Mouse (Mus musculus) limb, embryonic 13.5 days (tissue): ENCODE measurements around the gene R3hcc1l. TPM values are rescaled to one million over a fixed set of nuclear protein-coding genes. Genes with fewer than 3 reads are reported as not detected.

Experiments
- ATAC-seq: fragments of 200-750 bp; cut with Nextera tagmentation; 2 replicates; pipeline ENCODE4 v1.8.0; 2017; ENCODE audit warnings: low read depth, moderate number of reproducible peaks, moderate TSS enrichment; ENCODE audit not compliant: low FRiP score
- H3K27ac ChIP-seq: fragments of 300-500 bp; sonication (generic); 2 replicates; pipeline ENCODE4 v1.5.1; 2015; ENCODE audit warnings: inconsistent platforms, mild to moderate bottlenecking, moderate library complexity
- H3K27me3 ChIP-seq: fragments of 300-500 bp; sonication (generic); 2 replicates; pipeline ENCODE4 v1.6.1; 2015; ENCODE audit warnings: mild to moderate bottlenecking, inconsistent platforms
- H3K36me3 ChIP-seq: fragments of 300-500 bp; sonication (generic); 2 replicates; pipeline ENCODE4 v1.6.1; 2015; ENCODE audit warnings: inconsistent platforms, mild to moderate bottlenecking, moderate library complexity
- H3K4me1 ChIP-seq: fragments of 300-500 bp; sonication (generic); 2 replicates; pipeline ENCODE4 v1.6.1; 2015; ENCODE audit warnings: inconsistent platforms
- H3K4me2 ChIP-seq: fragments of 300-500 bp; sonication (generic); replicated peaks from 2 replicates; pipeline ENCODE4 v1.6.1; 2015; ENCODE audit warnings: inconsistent platforms, mild to moderate bottlenecking, moderate library complexity
- H3K4me3 ChIP-seq: fragments of 300-500 bp; sonication (generic); 2 replicates; pipeline ENCODE4 v1.5.1; 2015; ENCODE audit warnings: moderate library complexity, mild to moderate bottlenecking, inconsistent platforms
- H3K9ac ChIP-seq: fragments of 300-500 bp; sonication (generic); 2 replicates; pipeline ENCODE4 v1.6.1; 2015; ENCODE audit warnings: mild to moderate bottlenecking, inconsistent platforms
- H3K9me3 ChIP-seq: fragments of 300-500 bp; sonication (generic); 2 replicates; pipeline ENCODE4 v1.6.1; 2016; ENCODE audit warnings: inconsistent platforms
- WGBS: fragments of 180-500 bp; shearing (Covaris S2); methylation state at CpG from one replicate; pipeline ENCODE4 v1.1.7; 2015; 5-methylcytosine and 5-hydroxymethylcytosine counted together
- polyA plus RNA-seq: library from polyadenylated mRNA; unstranded; fragments of >200 nt; fragmentation: Nextera tagmentation; extraction: Ambion mirVana; gene quantifications from 2 replicates; pipeline ENCODE4 v1.2.1, GENCODE M21; 2015

The R3hcc1l gene
- polyA plus RNA-seq, 1 experiment from 2014 or later = 25.6 TPM

GRCm38 (mm10) chr19:42562981-42563380, 44.4 kb downstream of the R3hcc1l start:
- Histone ChIP-seq H3K4me1 (no peaks in the 10 kb centered on the region), H3K27me3 (no peaks in the 10 kb centered on the region), H3K4me3 (no peak overlapping the region), H3K36me3 (peaks cover 20% of the 10 kb centered on the region), H3K9me3 (no peaks in the 10 kb centered on the region), H3K9ac (no peak overlapping the region), H3K4me2 (no peak overlapping the region), H3K27ac (no peak overlapping the region)
- WGBS = 98% methylated on average over 3 of the region's 3 CpGs
- no peak for ATAC-seq

DNA sequence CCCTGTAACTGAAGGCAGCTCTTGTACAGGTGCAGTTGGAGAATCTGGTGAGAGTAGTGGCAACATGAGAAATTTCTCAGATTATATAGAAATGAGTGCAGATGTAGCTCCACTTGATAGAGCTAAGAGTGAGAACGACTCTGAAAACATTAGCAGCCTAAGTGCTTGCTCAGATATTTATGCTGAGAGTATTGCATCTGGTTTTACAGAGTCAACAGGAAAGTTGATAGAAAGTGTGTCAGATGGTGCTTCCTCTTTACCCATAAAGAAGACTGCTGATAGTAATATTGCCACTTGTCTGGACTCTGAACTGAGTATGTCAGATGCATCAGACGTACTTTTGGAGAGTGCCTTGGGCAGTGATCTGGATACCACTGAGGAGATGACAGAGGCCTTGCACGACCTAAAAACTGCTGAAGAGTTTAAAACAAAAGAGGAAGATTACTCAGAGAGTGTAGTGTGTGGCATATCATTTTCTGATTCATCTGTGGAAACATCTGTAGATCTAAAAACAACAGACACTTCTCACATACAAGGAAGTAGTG, 45.2 kb downstream of the R3hcc1l start:
- Histone ChIP-seq H3K9ac (no peak overlapping the region), H3K27ac (no peak overlapping the region), H3K9me3 (no peaks in the 10 kb centered on the region), H3K27me3 (no peaks in the 10 kb centered on the region), H3K4me1 (no peaks in the 10 kb centered on the region), H3K36me3 (peaks cover 20% of the 10 kb centered on the region), H3K4me3 (no peak overlapping the region), H3K4me2 (no peak overlapping the region)
- no peak for ATAC-seq
- 86% methylated on average over 3 of the region's 3 CpGs for WGBS

DNA sequence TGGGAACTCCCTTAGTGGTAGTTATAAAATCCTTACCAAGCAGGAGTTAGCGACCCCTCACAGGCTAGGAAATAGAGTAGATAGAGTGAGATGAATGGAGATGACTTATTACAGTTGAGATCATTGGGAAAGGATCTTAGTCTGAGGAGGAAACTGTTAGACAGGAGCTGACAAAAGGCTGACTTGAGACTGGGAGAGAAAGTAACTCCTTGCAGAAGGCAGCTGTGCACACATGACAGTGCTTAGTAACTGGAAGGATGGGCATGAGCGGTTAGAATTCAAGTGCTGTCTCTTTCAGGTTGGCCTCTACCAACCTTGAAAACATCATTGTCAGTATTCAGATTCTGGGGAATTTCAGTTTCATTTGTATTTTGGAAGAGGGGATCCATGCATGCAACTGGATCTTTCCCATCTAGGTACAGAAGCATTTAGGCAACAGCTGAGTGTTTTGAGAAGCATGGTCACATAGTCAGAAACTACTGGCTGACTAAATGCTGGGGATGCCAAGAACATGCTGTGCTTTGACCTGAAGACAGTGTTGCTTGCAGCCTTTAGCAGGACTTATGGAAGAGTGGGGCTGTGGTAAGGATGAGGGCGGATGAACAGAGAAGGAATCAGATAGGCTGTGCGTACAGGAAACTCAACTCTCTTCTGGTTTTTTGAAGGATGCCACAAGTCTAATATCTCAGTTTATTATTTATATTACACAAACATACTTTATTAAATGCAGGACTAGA, 47.9 kb downstream of the R3hcc1l start:
- no peaks in the 10 kb centered on the region for H3K4me1 ChIP-seq
- no peak overlapping the region for H3K9ac ChIP-seq
- peaks cover 20% of the 10 kb centered on the region for H3K36me3 ChIP-seq
- no peak for ATAC-seq
- no peak overlapping the region for H3K4me3 ChIP-seq
- no peak overlapping the region for H3K4me2 ChIP-seq
- H3K27ac ChIP-seq = no peak overlapping the region
- no peaks in the 10 kb centered on the region for H3K27me3 ChIP-seq
- WGBS = 96% methylated on average over 4 of the region's 4 CpGs
- no peaks in the 10 kb centered on the region for H3K9me3 ChIP-seq

- H3K4me3 ChIP-seq = no peak overlapping the region
- no peak for ATAC-seq
- no peak overlapping the region for H3K9ac ChIP-seq
- H3K27ac ChIP-seq = no peak overlapping the region
- no peaks in the 10 kb centered on the region for H3K27me3 ChIP-seq
- no peaks in the 10 kb centered on the region for H3K4me1 ChIP-seq
- H3K4me2 ChIP-seq = no peak overlapping the region
- H3K9me3 ChIP-seq = no peaks in the 10 kb centered on the region
- H3K36me3 ChIP-seq = peaks cover 20% of the 10 kb centered on the region
Observed at GRCm38 (mm10) chr19:42567020-42567419, 48.5 kb downstream of the R3hcc1l start.

DNA sequence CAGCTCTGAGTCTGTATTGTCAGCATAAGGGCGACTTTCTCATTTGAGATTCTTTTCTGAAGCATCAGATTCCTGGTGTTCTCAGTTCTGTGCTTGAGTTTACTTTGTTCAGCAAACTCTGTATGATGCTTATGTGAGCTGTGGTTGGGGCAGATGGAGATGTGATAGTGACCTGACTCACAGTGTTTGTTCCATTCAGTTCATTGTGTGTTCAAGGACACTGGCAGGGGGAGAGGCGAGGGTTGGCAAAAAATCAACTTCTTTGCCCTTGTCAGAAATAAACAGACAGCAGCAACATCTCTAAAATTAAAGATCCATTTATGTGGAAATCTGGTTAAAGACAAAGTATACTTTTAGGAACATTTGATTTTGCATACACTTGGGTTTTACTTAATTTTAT, 50.5 kb downstream of the R3hcc1l start:
- WGBS = 85% methylated on average over 2 of the region's 2 CpGs
- Histone ChIP-seq H3K9me3 (no peaks in the 10 kb centered on the region), H3K4me1 (no peaks in the 10 kb centered on the region), H3K36me3 (peaks cover 6% of the 10 kb centered on the region; the same call in 1 of the 2 replicates), H3K4me2 (no peak overlapping the region), H3K4me3 (no peak overlapping the region), H3K9ac (no peak overlapping the region), H3K27me3 (no peaks in the 10 kb centered on the region), H3K27ac (no peak overlapping the region)
- ATAC-seq = no peak

DNA sequence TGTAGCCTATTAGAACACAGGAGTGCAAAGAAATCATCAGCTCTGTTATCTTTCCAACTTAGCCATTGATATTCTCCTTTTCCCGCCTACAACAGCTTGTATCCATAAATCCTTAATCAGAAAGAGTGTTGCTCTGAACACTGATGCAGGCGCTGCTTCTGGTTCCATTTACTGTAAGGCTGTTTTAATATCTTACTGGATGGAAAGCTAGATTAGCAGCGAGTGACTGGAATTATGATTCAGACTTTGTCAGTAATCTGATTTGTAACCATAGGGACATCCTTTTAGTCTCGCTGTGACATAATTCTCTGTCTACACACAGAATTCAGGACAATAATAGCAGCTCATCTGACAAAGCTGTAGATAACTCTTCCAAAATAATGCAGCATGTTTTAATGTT, 52.7 kb downstream of the R3hcc1l start:
- Histone ChIP-seq H3K4me1 (no peaks in the 10 kb centered on the region; the same call in 1 of the 2 replicates), H3K36me3 (0 out of 2 replicates have a peak, but pooled peaks cover 4% of the 10 kb centered on the region), H3K27me3 (no peaks in the 10 kb centered on the region), H3K9me3 (no peaks in the 10 kb centered on the region), H3K27ac (no peak overlapping the region), H3K4me3 (no peak overlapping the region), H3K4me2 (no peak overlapping the region), H3K9ac (no peak overlapping the region)
- no peak for ATAC-seq
- 75% methylated on average over 4 of the region's 4 CpGs for WGBS

DNA sequence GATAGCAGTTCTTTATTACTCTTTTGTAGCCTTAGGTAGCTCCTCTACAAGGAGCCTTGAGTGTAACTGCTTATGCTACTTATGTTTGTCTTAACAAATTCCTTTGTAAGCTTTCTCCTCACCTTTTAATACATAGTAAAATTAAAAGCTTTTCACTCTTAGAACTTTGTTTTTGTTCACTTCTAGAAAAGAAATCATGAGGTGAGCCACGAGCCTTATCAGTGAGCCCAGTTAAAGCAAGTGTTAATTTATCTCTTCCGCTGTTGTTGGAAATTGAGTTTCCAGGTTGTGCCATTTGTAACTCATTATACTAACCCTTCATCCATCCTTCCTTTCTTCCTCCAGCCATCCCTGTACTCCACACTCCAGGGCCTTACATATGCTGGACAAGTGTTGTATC, 56.8 kb downstream of the R3hcc1l start:
- ATAC-seq = no peak
- no peak overlapping the region for H3K9ac ChIP-seq
- WGBS = 61% methylated on average over 2 of the region's 2 CpGs
- no peak overlapping the region for H3K4me2 ChIP-seq
- no peaks in the 10 kb centered on the region for H3K27me3 ChIP-seq
- H3K27ac ChIP-seq = no peak overlapping the region
- H3K36me3 ChIP-seq = 0 out of 2 replicates have a peak, but pooled peaks cover 4% of the 10 kb centered on the region
- H3K4me1 ChIP-seq = no peaks in the 10 kb centered on the region; the same call in 1 of the 2 replicates
- H3K9me3 ChIP-seq = no peaks in the 10 kb centered on the region
- H3K4me3 ChIP-seq = no peak overlapping the region

- whole genome bisulfite sequencing = 80% methylated on average over 1 of the region's 1 CpGs
- ATAC-seq = no peak
Observed at GRCm38 (mm10) chr19:42576856-42577255, 58.3 kb downstream of the R3hcc1l start.

DNA sequence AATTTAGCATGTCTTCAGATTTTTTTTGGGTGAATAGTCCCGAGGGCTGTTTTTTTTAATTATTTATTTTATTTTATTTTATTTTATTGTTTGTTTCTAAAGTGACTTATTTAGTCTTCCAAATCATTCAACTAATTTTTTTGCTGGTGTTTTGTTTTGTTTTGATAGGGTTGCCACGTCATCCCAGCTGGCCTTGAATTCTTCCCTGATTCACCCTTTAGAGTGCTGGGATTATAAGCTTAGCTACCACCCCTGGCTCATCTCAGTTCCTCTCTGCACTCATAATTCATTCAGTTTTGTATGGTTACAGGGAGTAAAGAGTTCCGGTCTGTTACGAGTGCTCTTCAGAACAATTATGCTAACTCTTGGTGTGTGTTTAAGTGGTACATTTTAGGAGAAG, 60.1 kb downstream of the R3hcc1l start:
- no peak for ATAC-seq
- H3K9ac ChIP-seq = no peak overlapping the region
- no peak overlapping the region for H3K27ac ChIP-seq
- H3K27me3 ChIP-seq = no peaks in the 10 kb centered on the region
- H3K4me2 ChIP-seq = no peak overlapping the region
- no peaks in the 10 kb centered on the region; the same call in 1 of the 2 replicates for H3K4me1 ChIP-seq
- WGBS = 79% methylated on average over 4 of the region's 4 CpGs
- peaks cover 13% of the 10 kb centered on the region for H3K36me3 ChIP-seq
- no peak overlapping the region for H3K4me3 ChIP-seq
- H3K9me3 ChIP-seq = no peaks in the 10 kb centered on the region

More at GRCm38 (mm10) chr19:42576856-42577255, 58.3 kb downstream of the R3hcc1l start:
- Histone ChIP-seq H3K27ac (no peak overlapping the region), H3K4me1 (no peaks in the 10 kb centered on the region; the same call in 1 of the 2 replicates), H3K9ac (no peak overlapping the region), H3K4me3 (no peak overlapping the region), H3K27me3 (no peaks in the 10 kb centered on the region), H3K36me3 (0 out of 2 replicates have a peak, but pooled peaks cover 4% of the 10 kb centered on the region), H3K4me2 (no peak overlapping the region), H3K9me3 (no peaks in the 10 kb centered on the region)

- Histone ChIP-seq H3K9ac (no peak overlapping the region), H3K36me3 (peaks cover 24% of the 10 kb centered on the region), H3K27me3 (no peaks in the 10 kb centered on the region), H3K4me3 (no peak overlapping the region), H3K4me2 (no peak overlapping the region), H3K9me3 (no peaks in the 10 kb centered on the region), H3K27ac (no peak overlapping the region), H3K4me1 (no peaks in the 10 kb centered on the region)
- WGBS = 43% methylated on average over 4 of the region's 4 CpGs
- ATAC-seq = no peak
Observed at GRCm38 (mm10) chr19:42580701-42581100, 62.1 kb downstream of the R3hcc1l start.

GRCm38 (mm10) chr19:42582811-42583370, 64.3 kb downstream of the R3hcc1l start:
- Histone ChIP-seq H3K9me3 (no peaks in the 10 kb centered on the region), H3K36me3 (peaks cover 24% of the 10 kb centered on the region), H3K4me2 (no peak overlapping the region), H3K9ac (no peak overlapping the region), H3K27me3 (no peaks in the 10 kb centered on the region), H3K4me3 (no peak overlapping the region), H3K27ac (no peak overlapping the region), H3K4me1 (no peaks in the 10 kb centered on the region)
- ATAC-seq = no peak
- WGBS = 93% methylated on average over 13 of the region's 13 CpGs

DNA sequence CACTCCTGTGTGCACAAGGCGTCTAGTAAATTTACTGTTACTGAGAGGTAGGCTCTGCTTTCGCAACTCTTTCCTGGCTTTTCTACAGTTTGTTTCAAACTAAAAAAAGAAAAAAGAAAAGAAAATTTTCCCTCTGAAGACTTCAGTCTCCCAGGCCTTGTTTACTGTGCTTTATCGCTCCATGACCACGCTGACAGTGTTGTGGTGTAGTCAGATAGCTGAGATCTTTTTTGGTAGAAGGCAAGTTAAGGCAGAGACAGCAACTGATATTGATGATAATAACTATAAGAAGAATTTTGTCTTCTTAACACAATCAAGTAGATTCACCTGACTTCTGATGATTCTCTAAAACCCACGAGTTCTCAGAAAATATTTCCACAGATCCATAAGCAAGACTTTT, 65.1 kb downstream of the R3hcc1l start:
- H3K9ac ChIP-seq = no peak overlapping the region
- peaks cover 24% of the 10 kb centered on the region for H3K36me3 ChIP-seq
- 95% methylated on average over 5 of the region's 5 CpGs for WGBS
- H3K4me1 ChIP-seq = no peaks in the 10 kb centered on the region
- ATAC-seq = no peak
- H3K9me3 ChIP-seq = no peaks in the 10 kb centered on the region
- no peaks in the 10 kb centered on the region for H3K27me3 ChIP-seq
- H3K27ac ChIP-seq = no peak overlapping the region
- no peak overlapping the region for H3K4me2 ChIP-seq
- no peak overlapping the region for H3K4me3 ChIP-seq
